Mouse (Mus musculus) G1E (cell line): Measurements from ENCODE around the gene Ftl1. TPM values are rescaled to one million over a fixed set of nuclear protein-coding genes. Genes with fewer than 3 reads are reported as not detected.
A peak's percentile ranks its signal among the peaks of the same experiment; 100 is the strongest.

Experiments used
- ATAC-seq: 2 replicates; pipeline ENCODE4 v1.8.0; 2016; ENCODE audit warnings: mild to moderate bottlenecking; ENCODE audit not compliant: insufficient number of reproducible peaks, poor library complexity, low FRiP score, severe bottlenecking; ENCODE audit errors: extremely low read depth
- DNase-seq: peaks from one replicate; pipeline ENCODE4 v3.0.0; 2012; ENCODE audit warnings: low spot score
- H3K27me3 ChIP-seq: 2 replicates; pipeline ENCODE4 v1.6.1; 2012; ENCODE audit warnings: mild to moderate bottlenecking, low read length, inconsistent platforms; ENCODE audit not compliant: insufficient read depth
- H3K36me3 ChIP-seq: replicated peaks from 2 replicates; pipeline ENCODE3; 2012; ENCODE audit warnings: mild to moderate bottlenecking, inconsistent platforms
- H3K4me1 ChIP-seq: 2 replicates; pipeline ENCODE4 v1.6.1; 2012; ENCODE audit warnings: low read depth, low read length, inconsistent platforms, mixed read lengths; ENCODE audit not compliant: insufficient read depth
- H3K4me3 ChIP-seq: 2 replicates; pipeline ENCODE4 v1.5.1; 2012; ENCODE audit warnings: low read depth, mild to moderate bottlenecking, inconsistent platforms, low read length, moderate library complexity, mixed read lengths
- H3K9me3 ChIP-seq: replicated peaks from 2 replicates; pipeline ENCODE4 v1.6.1; 2012; ENCODE audit warnings: inconsistent platforms
- CTCF ChIP-seq: IDR thresholded peaks from 2 replicates; pipeline ENCODE4 v1.5.1; 2012; ENCODE audit warnings: low read depth, low read length, inconsistent platforms, mixed read lengths
- GATA1 ChIP-seq: IDR thresholded peaks from 2 replicates; pipeline ENCODE4 v1.6.1; 2012; ENCODE audit warnings: borderline replicate concordance, low read length, inconsistent platforms, mixed read lengths
- GATA2 ChIP-seq: IDR thresholded peaks from 2 replicates; pipeline ENCODE4 v1.6.1; 2012; ENCODE audit warnings: low read depth, low read length, inconsistent platforms, borderline replicate concordance
- POLR2AphosphoS5 ChIP-seq: IDR thresholded peaks from 2 replicates; pipeline ENCODE4 v1.6.1; 2012; ENCODE audit warnings: low read depth, low read length, inconsistent platforms; ENCODE audit not compliant: insufficient replicate concordance
- TAL1 ChIP-seq: conservative IDR thresholded peaks from 2 replicates; pipeline ENCODE4 v1.6.1; 2012; ENCODE audit warnings: low read depth, low read length, inconsistent platforms, mixed read lengths
- polyA plus RNA-seq: library from polyadenylated mRNA; stranded (reverse); fragments of >175 nt; gene quantifications from 2 replicates; pipeline ENCODE4 v1.2.3, GENCODE M21; 2012
- total RNA-seq, 2 experiments: library from RNA; stranded (forward) in 1 of 2; stranded (reverse) in 1 of 2; fragments of 200-1000 nt in 1 of 2; fragments of >200 nt in 1 of 2; fragmentation: Nextera tagmentation in 1 of 2; gene quantifications; 2 replicates each; pipeline ENCODE4 v1.2.3; 2014 to 2017

The Ftl1 gene
- total and polyA plus RNA-seq, 3 experiments = 3,214 to 6,399 (median 4,307) TPM

- DNase-seq = peak; percentile 67
- no peak for TF ChIP-seq POLR2AphosphoS5
- no peak for TF ChIP-seq GATA1
- TF ChIP-seq GATA2 = no peak
- no peak for TF ChIP-seq CTCF
- TF ChIP-seq TAL1 = no peak
- Histone ChIP-seq H3K27me3 (peaks cover 90% of the 10 kb centered on the region), H3K4me3 (peak within 1 kb of the TSS; percentile 70), H3K4me1 (peaks cover 33% of the 10 kb centered on the region), H3K9me3 (no peaks in the 10 kb centered on the region), H3K36me3 (no peaks in the 10 kb centered on the region)
- ATAC-seq = no peak
Measured at GRCm38 (mm10) chr7:45413113-45413863, 46.4 kb downstream of the Ftl1 start, which contains the start of gene Ntf5. Gene Ntf5 (plus strand): TSS chr7:45413695.

- ATAC-seq = no peak
- peaks cover 30% of the 10 kb centered on the region for H3K4me1 ChIP-seq
- peaks cover 88% of the 10 kb centered on the region for H3K27me3 ChIP-seq
- H3K9me3 ChIP-seq = no peaks in the 10 kb centered on the region
- TF ChIP-seq POLR2AphosphoS5 (no peak), TAL1 (no peak), GATA1 (no peak), CTCF (no peak)
- no peak for DNase-seq
- no peak overlapping the region for H3K4me3 ChIP-seq
- H3K36me3 ChIP-seq = no peaks in the 10 kb centered on the region
Measured at GRCm38 (mm10) chr7:45412421-45412820, 47.3 kb downstream of the Ftl1 start.

- ATAC-seq = no peak
- H3K36me3 ChIP-seq = no peaks in the 10 kb centered on the region
- peaks cover 83% of the 10 kb centered on the region for H3K27me3 ChIP-seq
- TF ChIP-seq CTCF (no peak), POLR2AphosphoS5 (no peak)
- no peak for DNase-seq
- peaks cover 15% of the 10 kb centered on the region for H3K9me3 ChIP-seq
- no peak overlapping the region for H3K4me3 ChIP-seq
- H3K4me1 ChIP-seq = peaks cover 23% of the 10 kb centered on the region
Measured at GRCm38 (mm10) chr7:45409497-45410163, 50.1 kb downstream of the Ftl1 start.

- no peak for TF ChIP-seq GATA1
- TF ChIP-seq POLR2AphosphoS5 = no peak
- TF ChIP-seq TAL1 = no peak
- TF ChIP-seq GATA2 = no peak
- TF ChIP-seq CTCF = no peak
- Histone ChIP-seq H3K36me3 (no peaks in the 10 kb centered on the region), H3K27me3 (peaks cover 76% of the 10 kb centered on the region), H3K4me3 (no peak overlapping the region), H3K9me3 (peaks cover 15% of the 10 kb centered on the region), H3K4me1 (peaks cover 17% of the 10 kb centered on the region)
- ATAC-seq (no peak), DNase-seq (no peak)
Measured at GRCm38 (mm10) chr7:45408949-45409348, 50.7 kb downstream of the Ftl1 start.

GRCm38 (mm10) chr7:45408351-45408750 is 51.3 kb downstream of the Ftl1 start:
- peaks cover 70% of the 10 kb centered on the region for H3K27me3 ChIP-seq
- no peaks in the 10 kb centered on the region for H3K36me3 ChIP-seq
- no peak for ATAC-seq
- no peak overlapping the region for H3K4me3 ChIP-seq
- H3K9me3 ChIP-seq = peaks cover 15% of the 10 kb centered on the region
- H3K4me1 ChIP-seq = peaks cover 13% of the 10 kb centered on the region
- DNase-seq = no peak
- TF ChIP-seq GATA2 (no peak), GATA1 (no peak), CTCF (no peak), POLR2AphosphoS5 (no peak), TAL1 (no peak)

Other genes starting within 250 kb of the Ftl1 start
Only the 20 nearest of the 34 such genes appear.
- gene Trpm4, start 126.1 kb downstream of the Ftl1 start, total RNA-seq (2014; fragmentation: Nextera tagmentation) = not detected in 2 replicates
- 0.23 and 0.49 TPM in 2 replicates for gene Trpm4, start 126.1 kb downstream of the Ftl1 start, total RNA-seq (2017)
- 0.11 and 0.21 TPM in 2 replicates for gene Trpm4, start 126.1 kb downstream of the Ftl1 start, polyA plus RNA-seq
- not detected in 2 replicates for gene Hrc, start 124.6 kb downstream of the Ftl1 start, total RNA-seq (2014; fragmentation: Nextera tagmentation)
- 0.06 and 0.16 TPM in 2 replicates for gene Hrc, start 124.6 kb downstream of the Ftl1 start, total RNA-seq (2017)
- gene Hrc, start 124.6 kb downstream of the Ftl1 start, polyA plus RNA-seq = not detected in 2 replicates
- 1.4 and 1.5 TPM in 2 replicates for gene Ppfia3, start 92.9 kb downstream of the Ftl1 start, total RNA-seq (2014; fragmentation: Nextera tagmentation)
- gene Ppfia3, start 92.9 kb downstream of the Ftl1 start, total RNA-seq (2017) = 0.41 and 0.71 TPM in 2 replicates
- gene Ppfia3, start 92.9 kb downstream of the Ftl1 start, polyA plus RNA-seq = 1.2 and 1.4 TPM in 2 replicates
- gene Lin7b, start 89.3 kb downstream of the Ftl1 start, total RNA-seq (2014; fragmentation: Nextera tagmentation) = not detected in 2 replicates
- gene Lin7b, start 89.3 kb downstream of the Ftl1 start, total RNA-seq (2017) = 2.0 and 3.8 TPM in 2 replicates
- gene Lin7b, start 89.3 kb downstream of the Ftl1 start, polyA plus RNA-seq = 0.86 and 1.1 TPM in 2 replicates
- gene Snrnp70, start 64.1 kb downstream of the Ftl1 start, total RNA-seq (2014; fragmentation: Nextera tagmentation) = 154 and 174 TPM in 2 replicates
- 319 and 333 TPM in 2 replicates for gene Snrnp70, start 64.1 kb downstream of the Ftl1 start, total RNA-seq (2017)
- gene Snrnp70, start 64.1 kb downstream of the Ftl1 start, polyA plus RNA-seq = 754 and 1,054 TPM in 2 replicates
- gene Kcna7, start 54.2 kb downstream of the Ftl1 start, total RNA-seq (2014; fragmentation: Nextera tagmentation) = not detected in 2 replicates
- 0.05 TPM in 1 of 2 replicates, not detected in the other for gene Kcna7, start 54.2 kb downstream of the Ftl1 start, total RNA-seq (2017)
- not detected in 2 replicates for gene Kcna7, start 54.2 kb downstream of the Ftl1 start, polyA plus RNA-seq
- gene Ntf5, start 46.2 kb downstream of the Ftl1 start, total RNA-seq (2014; fragmentation: Nextera tagmentation) = not detected in 2 replicates
- gene Ntf5, start 46.2 kb downstream of the Ftl1 start, total RNA-seq (2017) = 0.23 and 0.60 TPM in 2 replicates
- gene Ntf5, start 46.2 kb downstream of the Ftl1 start, polyA plus RNA-seq = 0.16 and 0.33 TPM in 2 replicates
- gene Lhb, start 39.1 kb downstream of the Ftl1 start, total RNA-seq (2014; fragmentation: Nextera tagmentation) = not detected in 2 replicates
- not detected in 2 replicates for gene Lhb, start 39.1 kb downstream of the Ftl1 start, total RNA-seq (2017)
- not detected in 2 replicates for gene Lhb, start 39.1 kb downstream of the Ftl1 start, polyA plus RNA-seq
- gene Gys1, start 25.0 kb downstream of the Ftl1 start, total RNA-seq (2014; fragmentation: Nextera tagmentation) = 39.4 and 44.8 TPM in 2 replicates
- gene Gys1, start 25.0 kb downstream of the Ftl1 start, total RNA-seq (2017) = 18.8 and 22.1 TPM in 2 replicates
- 34.3 and 36.7 TPM in 2 replicates for gene Gys1, start 25.0 kb downstream of the Ftl1 start, polyA plus RNA-seq
- gene Ruvbl2, start 21.8 kb downstream of the Ftl1 start, total RNA-seq (2014; fragmentation: Nextera tagmentation) = 255 and 345 TPM in 2 replicates
- gene Ruvbl2, start 21.8 kb downstream of the Ftl1 start, total RNA-seq (2017) = 139 and 167 TPM in 2 replicates
- 639 and 877 TPM in 2 replicates for gene Ruvbl2, start 21.8 kb downstream of the Ftl1 start, polyA plus RNA-seq
- 68.8 and 93.1 TPM in 2 replicates for gene Bax, start 7.0 kb upstream of the Ftl1 start, total RNA-seq (2014; fragmentation: Nextera tagmentation)
- 87.2 and 97.2 TPM in 2 replicates for gene Bax, start 7.0 kb upstream of the Ftl1 start, total RNA-seq (2017)
- gene Bax, start 7.0 kb upstream of the Ftl1 start, polyA plus RNA-seq = 287 and 342 TPM in 2 replicates
- 0.98 and 1.1 TPM in 2 replicates for gene Tulp2, start 22.0 kb upstream of the Ftl1 start, total RNA-seq (2014; fragmentation: Nextera tagmentation)
- gene Tulp2, start 22.0 kb upstream of the Ftl1 start, total RNA-seq (2017) = 0.23 and 0.49 TPM in 2 replicates
- 1.0 and 1.7 TPM in 2 replicates for gene Tulp2, start 22.0 kb upstream of the Ftl1 start, polyA plus RNA-seq
- gene Gm45808, start 26.9 kb upstream of the Ftl1 start, total RNA-seq (2014; fragmentation: Nextera tagmentation) = not detected in 2 replicates
- not detected in 2 replicates for gene Gm45808, start 26.9 kb upstream of the Ftl1 start, total RNA-seq (2017)
- not detected in 2 replicates for gene Gm45808, start 26.9 kb upstream of the Ftl1 start, polyA plus RNA-seq
- 17.7 and 18.0 TPM in 2 replicates for gene Dhdh, start 28.9 kb upstream of the Ftl1 start, total RNA-seq (2014; fragmentation: Nextera tagmentation)
- gene Dhdh, start 28.9 kb upstream of the Ftl1 start, total RNA-seq (2017) = 4.8 and 6.8 TPM in 2 replicates
- 1.3 and 1.6 TPM in 2 replicates for gene Dhdh, start 28.9 kb upstream of the Ftl1 start, polyA plus RNA-seq
- gene Nucb1, start 50.5 kb upstream of the Ftl1 start, total RNA-seq (2014; fragmentation: Nextera tagmentation) = 91.8 and 127 TPM in 2 replicates
- 378 and 409 TPM in 2 replicates for gene Nucb1, start 50.5 kb upstream of the Ftl1 start, total RNA-seq (2017)
- gene Nucb1, start 50.5 kb upstream of the Ftl1 start, polyA plus RNA-seq = 403 and 408 TPM in 2 replicates
- 57.6 and 75.0 TPM in 2 replicates for gene Ppp1r15a, start 66.4 kb upstream of the Ftl1 start, total RNA-seq (2014; fragmentation: Nextera tagmentation)
- 67.9 and 80.2 TPM in 2 replicates for gene Ppp1r15a, start 66.4 kb upstream of the Ftl1 start, total RNA-seq (2017)
- gene Ppp1r15a, start 66.4 kb upstream of the Ftl1 start, polyA plus RNA-seq = 56.8 and 62.3 TPM in 2 replicates
- gene Plekha4, start 66.4 kb upstream of the Ftl1 start, total RNA-seq (2014; fragmentation: Nextera tagmentation) = 1.5 and 1.7 TPM in 2 replicates
- gene Plekha4, start 66.4 kb upstream of the Ftl1 start, total RNA-seq (2017) = 0.70 and 2.8 TPM in 2 replicates
- gene Plekha4, start 66.4 kb upstream of the Ftl1 start, polyA plus RNA-seq = 1.2 and 1.3 TPM in 2 replicates
- gene Hsd17b14, start 95.0 kb upstream of the Ftl1 start, total RNA-seq (2014; fragmentation: Nextera tagmentation) = 34.9 and 44.8 TPM in 2 replicates
- gene Hsd17b14, start 95.0 kb upstream of the Ftl1 start, total RNA-seq (2017) = 8.2 and 14.5 TPM in 2 replicates
- 5.1 and 6.0 TPM in 2 replicates for gene Hsd17b14, start 95.0 kb upstream of the Ftl1 start, polyA plus RNA-seq
- gene Bcat2, start 110.3 kb upstream of the Ftl1 start, total RNA-seq (2014; fragmentation: Nextera tagmentation) = 149 and 178 TPM in 2 replicates
- 45.9 and 47.0 TPM in 2 replicates for gene Bcat2, start 110.3 kb upstream of the Ftl1 start, total RNA-seq (2017)
- 73.1 and 114 TPM in 2 replicates for gene Bcat2, start 110.3 kb upstream of the Ftl1 start, polyA plus RNA-seq
- gene Fgf21, start 155.6 kb upstream of the Ftl1 start, total RNA-seq (2014; fragmentation: Nextera tagmentation) = not detected in 2 replicates
- 0.16 TPM in 1 of 2 replicates, not detected in the other for gene Fgf21, start 155.6 kb upstream of the Ftl1 start, total RNA-seq (2017)
- gene Fgf21, start 155.6 kb upstream of the Ftl1 start, polyA plus RNA-seq = not detected in 2 replicates